Mouse (Mus musculus) G1E (cell line): ENCODE measurements around the gene Olfr1009.

Source experiments
- CTCF ChIP-seq: IDR thresholded peaks from 2 replicates; pipeline ENCODE4 v1.5.1; 2012; ENCODE audit warnings: low read depth, low read length, inconsistent platforms, mixed read lengths
- GATA1 ChIP-seq: IDR thresholded peaks from 2 replicates; pipeline ENCODE4 v1.6.1; 2012; ENCODE audit warnings: borderline replicate concordance, low read length, inconsistent platforms, mixed read lengths
- POLR2AphosphoS5 ChIP-seq: IDR thresholded peaks from 2 replicates; pipeline ENCODE4 v1.6.1; 2012; ENCODE audit warnings: low read depth, low read length, inconsistent platforms; ENCODE audit not compliant: insufficient replicate concordance
- TAL1 ChIP-seq: conservative IDR thresholded peaks from 2 replicates; pipeline ENCODE4 v1.6.1; 2012; ENCODE audit warnings: low read depth, low read length, inconsistent platforms, mixed read lengths

DNA sequence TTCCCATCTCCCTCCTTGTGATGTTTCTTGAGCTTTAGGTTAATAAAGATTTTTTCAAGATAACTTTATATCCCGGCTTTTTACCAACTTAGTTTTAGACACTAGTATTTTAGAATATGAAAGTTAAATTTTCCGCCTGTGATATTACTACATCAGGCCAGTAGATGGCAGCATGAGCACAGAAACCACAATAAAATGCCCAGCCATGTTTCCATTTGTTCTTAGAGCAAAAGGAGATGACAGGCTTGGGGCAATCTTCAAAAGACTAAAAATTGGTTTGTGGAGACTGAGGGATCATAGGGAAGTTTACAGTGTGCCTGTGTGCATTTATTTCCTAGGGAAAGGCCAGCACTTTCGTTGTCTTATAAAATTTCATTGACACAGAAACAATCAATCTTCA lies 10.6 kb downstream of the Olfr1009 start:
- TF ChIP-seq CTCF (0 out of 2 replicates have a peak, but pooled peaks have one; percentile 16), GATA1 (no peak), TAL1 (no peak), POLR2AphosphoS5 (no peak)
